Mouse (Mus musculus) cerebellum, adult 2 months (tissue): ENCODE results near the gene Gabrb1.

ENCODE experiments used
- CTCF ChIP-seq: fragments of 200-500 bp; IDR thresholded peaks from 2 replicates; pipeline ENCODE4 v1.5.1; 2011; ENCODE audit warnings: low read depth, mild to moderate bottlenecking, control low read depth, low read length, moderate library complexity, borderline replicate concordance; ENCODE audit not compliant: insufficient read depth
- POLR2A ChIP-seq: fragments of 200-500 bp; IDR thresholded peaks from 2 replicates; pipeline ENCODE4 v1.6.1; 2011; ENCODE audit warnings: low read length, control low read depth, borderline replicate concordance; ENCODE audit not compliant: insufficient read depth

DNA sequence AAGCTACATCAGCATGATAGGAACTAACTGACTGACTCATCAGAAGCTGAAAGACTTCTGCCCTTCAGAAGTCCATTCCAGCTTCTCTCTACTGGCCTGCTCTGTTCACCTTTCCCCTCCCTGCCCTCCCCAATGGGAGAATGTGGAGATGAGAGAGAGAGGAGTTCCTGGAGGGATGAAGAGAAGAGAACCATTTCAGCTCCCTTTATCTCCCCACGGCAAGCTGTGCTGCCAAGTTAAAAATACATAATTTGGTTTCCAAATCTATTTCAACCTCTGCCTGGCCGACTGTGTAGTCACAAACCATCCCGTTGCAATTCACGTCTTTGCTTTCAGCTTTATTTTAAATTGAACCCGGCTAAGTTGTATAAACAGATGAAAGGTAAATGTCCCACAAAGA lies 3.9 kb upstream of the Gabrb1 start:
- TF ChIP-seq POLR2A (no peak), CTCF (no peak)
